Comparison of ENCODE assay signal across 11 mouse cellular contexts in the genomic region with DNA sequence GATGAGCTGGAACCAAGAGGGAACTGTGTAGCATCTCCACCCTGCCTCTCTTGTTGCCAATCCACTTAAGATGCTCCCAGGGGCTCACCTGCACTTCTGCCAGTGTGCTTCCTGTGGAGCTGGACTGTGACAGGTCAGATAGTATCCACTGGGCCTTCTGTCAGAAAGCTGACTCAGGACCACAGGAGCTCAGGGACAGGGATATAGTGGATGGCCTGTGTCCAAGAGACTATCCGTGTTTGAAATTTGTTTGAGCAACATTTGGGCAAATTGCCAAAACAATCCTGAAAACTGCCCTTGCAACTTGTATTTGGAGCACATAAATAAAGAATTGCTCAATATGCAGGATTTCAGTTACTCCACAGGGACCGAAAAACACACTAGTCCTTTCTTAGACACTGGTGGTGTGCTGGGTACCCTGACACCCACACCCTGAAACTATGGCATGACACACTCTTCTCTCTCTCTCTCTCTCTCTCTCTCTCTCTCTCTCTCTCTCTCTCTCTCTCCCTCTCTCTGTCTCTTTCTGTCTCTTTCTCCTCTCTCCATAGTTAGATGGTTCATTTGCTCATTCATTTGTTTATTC.
A peak's percentile ranks its signal among the peaks of the same experiment; 100 is the strongest.
DNase-seq lines count a peak whose midpoint lies in the region; ATAC-seq and TF ChIP-seq lines count a peak whose summit lies in the region.
"Had no signal": no experiment of that assay in that cellular context is flagged by ENCODE, and none has a peak within 500 bp of the region (broad histone marks: within the 10 kb centered on the region; RNA-seq: fewer than 3 reads in every experiment).

No protein-coding gene starts in this region.

- H3K4me2 ChIP-seq in midbrain, embryonic 14.5 days (ENCODE audit: low read length), result no peak overlapping the region
- no peak overlapping the region for H3K4me2 ChIP-seq in midbrain, embryonic 16.5 days (ENCODE audit: low read length)
- no peak overlapping the region for H3K4me2 ChIP-seq in hindbrain, embryonic 16.5 days (ENCODE audit: low read length)

- no peak overlapping the region for H3K27ac ChIP-seq in gastrocnemius, adult 2 months
- no peak overlapping the region for H3K27ac ChIP-seq in midbrain, embryonic 14.5 days (replicated peaks; ENCODE audit: low read depth, low read length)
- no peak overlapping the region for H3K27ac ChIP-seq in midbrain, embryonic 16.5 days (ENCODE audit: low read length)
- no peak overlapping the region for H3K27ac ChIP-seq in hindbrain, embryonic 16.5 days (ENCODE audit: low read depth, low read length)

- 71% methylated on average over 2 of the region's 2 CpGs for WGBS in midbrain, embryonic 14.5 days
- 69% methylated on average over 2 of the region's 2 CpGs for WGBS in midbrain, embryonic 16.5 days
- WGBS in hindbrain, embryonic 16.5 days, result 58% methylated on average over 2 of the region's 2 CpGs

- intact Hi-C loops in gastrocnemius, adult 2 months (cut with DNase I), result no loop called here
- intact Hi-C loops in gastrocnemius, postnatal 14 days (cut with DNase I; ENCODE audit: low total_unique reads), result no loop called here

- ATAC-seq in midbrain, embryonic 14.5 days (ENCODE audit: low FRiP score, low TSS enrichment), result no peak
- no peak for ATAC-seq in midbrain, embryonic 16.5 days
- ATAC-seq in hindbrain, embryonic 16.5 days, result no peak
- ATAC-seq: CD4-positive, CD25-positive, alpha-beta regulatory T cell, adult 4 months had no signal

- no peaks in the 10 kb centered on the region for H3K36me3 ChIP-seq in midbrain, embryonic 14.5 days (ENCODE audit: control insufficient read depth, insufficient read depth, low read length)
- no peaks in the 10 kb centered on the region for H3K36me3 ChIP-seq in midbrain, embryonic 16.5 days (ENCODE audit: control insufficient read depth, insufficient read depth, low read length)
- no peaks in the 10 kb centered on the region for H3K36me3 ChIP-seq in hindbrain, embryonic 16.5 days (ENCODE audit: control insufficient read depth, insufficient read depth, low read length)

- TF ChIP-seq CTCF in gastrocnemius, adult 2 months (IDR thresholded peaks at IDR 0.05), result no peak

- H3K4me1 ChIP-seq in midbrain, embryonic 14.5 days (ENCODE audit: control insufficient read depth, insufficient read depth, low read length), result no peaks in the 10 kb centered on the region
- H3K4me1 ChIP-seq in midbrain, embryonic 16.5 days (ENCODE audit: control insufficient read depth, insufficient read depth, low read length), result 0 out of 2 replicates have a peak, but pooled peaks cover 2% of the 10 kb centered on the region
- H3K4me1 ChIP-seq in hindbrain, embryonic 16.5 days (ENCODE audit: control insufficient read depth, insufficient read depth, low read depth, low read length), result no peaks in the 10 kb centered on the region; the same call in 1 of the 2 replicates

- no peak overlapping the region for H3K4me3 ChIP-seq in gastrocnemius, adult 2 months
- no peak overlapping the region for H3K4me3 ChIP-seq in midbrain, embryonic 14.5 days (replicated peaks; ENCODE audit: low read depth, low read length)
- H3K4me3 ChIP-seq in midbrain, embryonic 16.5 days (ENCODE audit: low read depth, low read length), result no peak overlapping the region
- no peak overlapping the region for H3K4me3 ChIP-seq in hindbrain, embryonic 16.5 days (ENCODE audit: low read length)
- H3K4me3 ChIP-seq: myocyte had no signal

- H3K9ac ChIP-seq in midbrain, embryonic 14.5 days (replicated peaks; ENCODE audit: low read length), result no peak overlapping the region
- no peak overlapping the region for H3K9ac ChIP-seq in midbrain, embryonic 16.5 days (ENCODE audit: low read depth, low read length)
- H3K9ac ChIP-seq in hindbrain, embryonic 16.5 days (ENCODE audit: low read depth, low read length), result no peak overlapping the region

- peak; percentile 20 for DNase-seq in gastrocnemius, adult 2 months
- no peak for DNase-seq in gastrocnemius, postnatal 14 days
- DNase-seq in midbrain, embryonic 14.5 days, result peak; percentile 39
- DNase-seq in cerebellum, adult 18-20 months, result peak; percentile 12 to 23
- DNase-seq in lung, postnatal 10 days, result peak; percentile 61
- DNase-seq in neural tube, embryonic 10.5 days (ENCODE audit: extremely low spot score, low spot score), result no peak
- DNase-seq: embryo, embryonic 11 days had no signal

- H3K9me3 ChIP-seq in midbrain, embryonic 14.5 days (ENCODE audit: control insufficient read depth, low read length), result no peaks in the 10 kb centered on the region
- no peaks in the 10 kb centered on the region for H3K9me3 ChIP-seq in midbrain, embryonic 16.5 days (replicated peaks; ENCODE audit: control insufficient read depth, low read length, poor library complexity, severe bottlenecking)
- no peaks in the 10 kb centered on the region for H3K9me3 ChIP-seq in hindbrain, embryonic 16.5 days (ENCODE audit: control insufficient read depth, low read length)

- no peaks in the 10 kb centered on the region for H3K27me3 ChIP-seq in midbrain, embryonic 14.5 days (ENCODE audit: control insufficient read depth, insufficient read depth, low read length)
- H3K27me3 ChIP-seq in midbrain, embryonic 16.5 days (ENCODE audit: control insufficient read depth, insufficient read depth, low read depth, low read length), result no peaks in the 10 kb centered on the region
- no peaks in the 10 kb centered on the region for H3K27me3 ChIP-seq in hindbrain, embryonic 16.5 days (replicated peaks; ENCODE audit: control insufficient read depth, insufficient read depth, low read length)

Comparison
In these comparisons a context has a peak if more than half of its experiments do, and no peak if none do; other contexts are left out.
1. DNase-seq: peak in gastrocnemius, adult 2 months (single experiment), midbrain, embryonic 14.5 days (single experiment), cerebellum, adult 18-20 months (2 of 2) and lung, postnatal 10 days (single experiment); none in gastrocnemius, postnatal 14 days (single experiment) and neural tube, embryonic 10.5 days (single experiment).